Mouse (Mus musculus) midbrain, embryonic 10.5 days (tissue): ENCODE measurements around the gene Pitx1. TPM values are rescaled to one million over a fixed set of nuclear protein-coding genes. Genes with fewer than 3 reads are reported as not detected.

Experiments used
- DNase-seq: peaks from one replicate; pipeline ENCODE4 v3.0.0-alpha.2; 2017; ENCODE audit warnings: low spot score
- H3K27ac ChIP-seq: fragments of 300-500 bp; sonication (generic); replicated peaks from 2 replicates; pipeline ENCODE4 v1.5.1; 2016; ENCODE audit warnings: mild to moderate bottlenecking
- H3K27me3 ChIP-seq: fragments of 300-500 bp; sonication (generic); 2 replicates; pipeline ENCODE4 v1.6.1; 2016; ENCODE audit warnings: low read depth, mild to moderate bottlenecking; ENCODE audit not compliant: poor library complexity, severe bottlenecking
- H3K36me3 ChIP-seq: fragments of 300-500 bp; sonication (generic); 2 replicates; pipeline ENCODE4 v1.6.1; 2016; ENCODE audit warnings: mild to moderate bottlenecking, moderate library complexity
- H3K4me1 ChIP-seq: fragments of 300-500 bp; sonication (generic); 2 replicates; pipeline ENCODE4 v1.6.1; 2016
- H3K4me3 ChIP-seq: fragments of 300-500 bp; sonication (generic); 2 replicates; pipeline ENCODE4 v1.5.1; 2016; ENCODE audit warnings: mild to moderate bottlenecking, moderate library complexity
- H3K9me3 ChIP-seq: fragments of 300-500 bp; sonication (generic); replicated peaks from 2 replicates; pipeline ENCODE4 v1.6.1; 2016; ENCODE audit warnings: mild to moderate bottlenecking
- WGBS: fragments of 180-500 bp; shearing (Covaris S2); methylation state at CpG from one replicate; pipeline ENCODE4 v1.1.7; 2016; 5-methylcytosine and 5-hydroxymethylcytosine counted together
- polyA plus RNA-seq: library from polyadenylated mRNA; unstranded; fragments of >200 nt; fragmentation: Nextera tagmentation; extraction: Ambion mirVana; gene quantifications from 2 replicates; pipeline ENCODE4 v1.2.1, GENCODE M21; 2016

Gene Pitx1
- polyA plus RNA-seq, 1 experiment from 2014 or later: 0.42 TPM

DNA sequence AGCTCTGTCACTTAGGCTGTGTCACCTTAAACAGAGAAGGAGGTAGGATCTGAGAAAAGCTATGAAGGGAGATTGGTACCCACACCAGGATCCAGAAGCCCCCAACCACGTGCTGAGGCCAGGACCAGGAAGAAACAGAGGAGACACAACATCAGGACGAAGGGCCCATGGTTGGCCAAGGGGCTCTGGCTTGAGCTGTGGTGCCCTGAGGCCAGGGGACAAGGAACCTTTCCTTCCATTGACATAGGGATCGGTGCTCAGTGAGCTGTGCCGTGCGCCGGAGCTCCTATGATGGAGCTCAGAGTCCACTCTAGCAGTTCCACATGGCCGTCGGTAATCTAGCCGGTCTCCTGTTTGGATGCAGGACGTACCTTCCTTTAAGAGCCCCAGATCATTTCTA lies 26.3 kb downstream of the Pitx1 start:
- no peaks in the 10 kb centered on the region for H3K4me1 ChIP-seq
- H3K27me3 ChIP-seq: no peaks in the 10 kb centered on the region
- no peaks in the 10 kb centered on the region for H3K9me3 ChIP-seq
- H3K27ac ChIP-seq: no peak overlapping the region
- no peak for DNase-seq
- WGBS: 95% methylated on average over 10 of the region's 10 CpGs
- H3K36me3 ChIP-seq: no peaks in the 10 kb centered on the region
- H3K4me3 ChIP-seq: no peak overlapping the region

DNA sequence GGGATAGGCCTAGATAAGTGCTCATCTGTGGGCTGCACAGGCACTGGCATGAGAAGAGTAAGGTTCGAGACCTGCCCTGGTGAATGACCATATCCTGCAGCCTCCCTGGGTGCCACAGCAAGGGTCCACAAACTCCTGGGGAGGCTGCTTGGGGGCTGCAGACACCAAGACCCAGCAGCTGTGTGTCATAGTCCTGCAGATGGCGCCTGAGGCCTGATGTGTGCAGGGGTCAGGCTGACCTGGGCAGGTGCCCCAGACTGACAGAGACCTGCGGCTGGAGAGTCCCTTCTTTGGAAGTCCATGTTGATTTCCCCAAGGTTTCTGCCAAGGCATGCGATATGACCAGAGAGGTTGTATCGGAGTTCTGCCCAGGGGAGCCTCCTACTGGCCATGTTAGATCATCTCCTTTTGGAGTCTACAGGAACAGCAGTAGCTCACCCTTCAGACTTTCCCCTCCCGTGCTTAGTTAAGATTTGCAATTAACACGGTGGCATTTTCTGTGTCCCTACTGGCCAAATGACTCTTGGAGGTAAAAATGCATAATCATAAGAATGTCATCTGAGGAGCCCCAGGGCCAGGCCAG lies 26.9 kb downstream of the Pitx1 start:
- no peaks in the 10 kb centered on the region for H3K27me3 ChIP-seq
- no peak overlapping the region for H3K27ac ChIP-seq
- DNase-seq: no peak
- H3K36me3 ChIP-seq: no peaks in the 10 kb centered on the region
- no peaks in the 10 kb centered on the region for H3K4me1 ChIP-seq
- no peak overlapping the region for H3K4me3 ChIP-seq
- H3K9me3 ChIP-seq: no peaks in the 10 kb centered on the region; the same call in 1 of the 2 replicates
- WGBS: 70% methylated on average over 7 of the region's 7 CpGs

DNA sequence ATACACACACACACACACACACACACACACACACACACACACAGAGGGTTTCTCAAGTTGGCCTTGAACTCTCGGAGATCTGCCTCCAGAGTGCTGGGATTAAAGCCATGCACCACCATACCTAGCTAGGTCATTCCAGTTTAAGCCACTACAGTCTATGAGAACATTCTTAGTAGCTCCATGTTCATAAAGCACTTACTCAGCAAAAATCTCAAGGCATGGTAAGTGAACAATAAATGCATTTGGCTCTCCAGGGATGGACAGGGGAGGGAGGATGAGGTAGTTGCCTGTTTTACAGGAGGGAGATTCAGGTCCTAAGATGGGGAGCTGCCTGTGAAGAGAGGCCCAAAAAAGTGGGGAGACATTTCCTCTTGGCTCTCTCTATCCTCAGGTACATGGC lies 32.0 kb downstream of the Pitx1 start:
- H3K4me1 ChIP-seq: no peaks in the 10 kb centered on the region
- no peak overlapping the region for H3K4me3 ChIP-seq
- no peaks in the 10 kb centered on the region for H3K27me3 ChIP-seq
- no peak overlapping the region for H3K27ac ChIP-seq
- no peak for DNase-seq
- no peaks in the 10 kb centered on the region for H3K36me3 ChIP-seq
- WGBS: 96% methylated on average over 1 of the region's 1 CpGs
- peaks cover 10% of the 10 kb centered on the region; the same call in 1 of the 2 replicates for H3K9me3 ChIP-seq

DNA sequence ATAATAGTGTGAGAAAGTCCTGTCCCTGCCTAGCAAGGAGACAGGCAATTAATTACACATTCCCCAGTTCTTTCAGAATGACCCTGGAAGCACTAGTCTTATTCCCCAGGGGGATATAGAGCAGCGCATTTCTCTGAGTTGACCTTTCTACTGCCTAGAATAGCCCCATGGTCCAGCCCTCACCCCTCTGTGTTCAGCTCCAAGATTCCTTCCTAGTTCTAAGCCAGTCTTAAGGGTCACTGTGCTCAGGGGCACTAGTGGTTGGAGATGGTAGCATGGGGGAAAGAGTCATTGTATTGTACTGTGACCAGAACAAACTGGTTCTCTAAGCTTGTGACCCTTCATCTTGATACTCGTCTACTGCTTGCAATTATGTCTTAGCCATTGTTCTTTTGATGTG lies 34.7 kb downstream of the Pitx1 start:
- Histone ChIP-seq H3K36me3 (no peaks in the 10 kb centered on the region), H3K9me3 (peaks cover 10% of the 10 kb centered on the region; the same call in 1 of the 2 replicates), H3K27ac (no peak overlapping the region), H3K4me1 (no peaks in the 10 kb centered on the region), H3K27me3 (no peaks in the 10 kb centered on the region), H3K4me3 (no peak overlapping the region)
- DNase-seq: no peak
- WGBS: 77% methylated on average over 2 of the region's 2 CpGs

DNA sequence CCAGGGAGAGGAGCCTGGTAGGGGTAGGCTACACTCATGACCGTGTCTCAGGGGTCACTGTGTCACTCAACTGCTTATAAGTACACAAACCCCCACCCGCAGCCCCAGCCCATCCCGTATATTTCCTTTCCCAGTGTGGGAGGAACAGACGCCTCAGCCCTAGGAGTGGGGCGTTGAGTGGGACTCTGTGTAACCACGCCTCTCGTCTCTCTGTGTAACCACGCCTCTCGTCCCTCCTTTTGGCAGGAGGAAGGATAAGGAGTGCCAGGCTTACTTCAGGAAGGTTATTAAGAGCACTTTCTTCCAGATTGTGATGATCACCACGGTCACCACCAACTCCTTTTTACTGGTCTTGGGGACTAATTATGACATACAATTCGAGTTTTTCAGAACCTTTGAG lies 49.9 kb downstream of the Pitx1 start:
- Histone ChIP-seq H3K4me1 (no peaks in the 10 kb centered on the region), H3K36me3 (no peaks in the 10 kb centered on the region), H3K4me3 (no peak overlapping the region), H3K27ac (no peak overlapping the region), H3K9me3 (0 out of 2 replicates have a peak, but pooled peaks cover 3% of the 10 kb centered on the region), H3K27me3 (no peaks in the 10 kb centered on the region)
- no peak for DNase-seq
- 88% methylated on average over 11 of the region's 11 CpGs for WGBS

DNA sequence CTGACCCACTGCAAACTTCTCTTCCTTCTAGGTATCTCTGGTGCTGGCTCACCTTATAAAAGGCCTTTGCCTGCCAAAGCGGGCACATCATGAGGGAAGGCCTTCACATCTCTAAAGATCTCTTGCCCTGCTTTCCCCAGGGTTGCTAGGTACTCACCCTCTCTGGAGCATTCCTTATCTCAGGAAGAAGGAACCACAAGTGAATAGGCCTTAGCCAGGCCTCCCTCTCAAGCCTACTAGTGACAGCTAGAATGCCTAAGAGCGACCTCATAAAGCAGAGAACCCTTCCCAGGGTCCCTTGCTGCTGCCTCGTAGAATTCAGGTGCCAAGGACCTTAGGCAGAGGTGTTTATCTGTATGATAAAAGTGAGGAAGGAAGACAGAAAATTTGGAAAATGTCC lies 51.7 kb downstream of the Pitx1 start, which contains the start of gene Catsper3:
Catsper3 (plus strand) TSS at position 301 of the 400 bp plus-strand sequence.
- Histone ChIP-seq H3K4me3 (no peak within 1 kb of the TSS), H3K4me1 (no peaks in the 10 kb centered on the region), H3K27ac (no peak within 1 kb of the TSS), H3K9me3 (0 out of 2 replicates have a peak, but pooled peaks cover 3% of the 10 kb centered on the region), H3K27me3 (no peaks in the 10 kb centered on the region), H3K36me3 (no peaks in the 10 kb centered on the region)
- DNase-seq: no peak
- WGBS: 89% methylated on average over 3 of the region's 3 CpGs

DNA sequence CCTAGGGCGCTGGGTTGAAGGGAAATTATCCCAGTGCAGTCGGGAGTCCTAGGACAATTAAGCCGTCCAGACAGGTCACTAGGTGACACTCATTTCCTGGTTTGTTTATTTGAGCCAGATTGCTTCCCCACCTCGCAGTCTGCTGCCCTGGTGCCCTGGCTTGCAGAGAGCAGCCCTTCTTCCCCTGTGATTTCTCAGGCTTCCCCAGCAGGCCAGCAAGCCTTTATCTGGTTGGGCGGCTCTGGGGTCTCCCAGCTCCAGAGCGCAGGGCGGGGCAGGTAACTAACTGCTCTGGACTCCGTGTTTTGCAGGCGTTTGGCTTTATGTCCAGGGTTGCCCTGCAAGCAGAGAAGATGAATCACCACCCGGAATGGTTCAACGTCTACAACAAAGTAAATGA lies 60.9 kb downstream of the Pitx1 start:
- Histone ChIP-seq H3K36me3 (no peaks in the 10 kb centered on the region), H3K4me1 (no peaks in the 10 kb centered on the region), H3K9me3 (no peaks in the 10 kb centered on the region), H3K4me3 (no peak overlapping the region), H3K27me3 (no peaks in the 10 kb centered on the region), H3K27ac (no peak overlapping the region)
- DNase-seq: no peak
- WGBS: 65% methylated on average over 11 of the region's 11 CpGs

Other genes with a start within 250 kb of the Pitx1 start
- 30.5 and 37.6 TPM in 2 replicates for gene B4galt7, start 236.3 kb downstream of the Pitx1 start, polyA plus RNA-seq
- 59.1 and 60.8 TPM in 2 replicates for gene Caml, start 213.2 kb downstream of the Pitx1 start, polyA plus RNA-seq
- gene Ddx46, start 201.2 kb downstream of the Pitx1 start, polyA plus RNA-seq: 37.3 and 41.4 TPM in 2 replicates
- 48.3 and 52.1 TPM in 2 replicates for gene B230219D22Rik, start 143.1 kb downstream of the Pitx1 start, polyA plus RNA-seq
- gene Txndc15, start 121.5 kb downstream of the Pitx1 start, polyA plus RNA-seq: 77.6 and 84.3 TPM in 2 replicates
- gene Pcbd2, start 108.8 kb downstream of the Pitx1 start, polyA plus RNA-seq: 33.8 and 34.8 TPM in 2 replicates
- gene Catsper3, start 51.6 kb downstream of the Pitx1 start, polyA plus RNA-seq: not detected in 2 replicates